Mouse (Mus musculus) heart, adult 2 months (tissue): ENCODE measurements at regions not wholly inside any gene's neighbourhood (a gene's known extent, or its start where the extent isn't known, plus 50 kb on each side); places are given as distances from the start of the nearest gene placed in this dataset.

Source experiments
- CTCF ChIP-seq: fragments of 200-600 bp; IDR thresholded peaks from 2 replicates; pipeline ENCODE4 v1.8.1; 2022; ENCODE audit warnings: antibody characterized with exemption, mild to moderate bottlenecking, moderate library complexity
- EP300 ChIP-seq: fragments of 200-500 bp; IDR thresholded peaks from 2 replicates; pipeline ENCODE4 v1.6.1; 2011; ENCODE audit warnings: low read depth, low read length, control low read depth; ENCODE audit not compliant: insufficient read depth
- POLR2A ChIP-seq: fragments of 200-500 bp; IDR thresholded peaks from 2 replicates; pipeline ENCODE4 v1.6.1; 2011; ENCODE audit warnings: mild to moderate bottlenecking, low read depth, low read length, control low read depth; ENCODE audit not compliant: insufficient read depth

DNA sequence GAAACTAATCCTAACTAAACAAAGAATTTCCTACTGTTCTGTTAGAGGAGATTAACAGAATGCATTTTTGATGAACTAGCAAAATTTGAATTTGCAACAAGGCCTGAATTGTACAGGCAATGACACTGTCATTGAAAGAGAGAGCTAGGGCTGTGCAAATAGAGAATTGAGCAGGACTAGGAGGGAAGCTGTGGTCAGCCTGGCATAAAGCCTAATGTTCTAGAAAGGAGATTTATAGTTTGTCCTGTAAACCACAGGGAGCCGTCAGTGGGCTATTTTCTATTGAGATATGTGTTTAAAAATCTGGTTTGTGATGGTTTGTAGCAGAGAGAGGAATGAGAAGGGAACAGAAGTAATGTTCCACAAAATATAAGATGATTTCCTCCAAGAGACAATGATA lies 317.9 kb downstream of the Aldoart1 start:
- TF ChIP-seq POLR2A (no peak), CTCF (no peak), EP300 (no peak)
